Mouse (Mus musculus) limb, embryonic 14.5 days (tissue): Measurements from ENCODE around the gene Gm12258. TPM values are rescaled to one million over a fixed set of nuclear protein-coding genes. Genes with fewer than 3 reads are reported as not detected.

Experiments used
- ATAC-seq: fragments of 200-750 bp; cut with Nextera tagmentation; 2 replicates; pipeline ENCODE4 v1.8.0; 2017; ENCODE audit warnings: low read depth, moderate number of reproducible peaks, moderate TSS enrichment; ENCODE audit not compliant: low FRiP score
- DNase-seq: peaks from one replicate; pipeline ENCODE4 v3.0.0-alpha.2; 2015; ENCODE audit warnings: low spot score
- H3K27ac ChIP-seq: fragments of 300-500 bp; sonication (generic); replicated peaks from 2 replicates; pipeline ENCODE4 v1.5.1; 2014; ENCODE audit warnings: low read depth, mild to moderate bottlenecking, low read length, moderate library complexity, mixed read lengths
- H3K27me3 ChIP-seq: fragments of 300-500 bp; sonication (generic); 2 replicates; pipeline ENCODE4 v1.6.1; 2014; ENCODE audit warnings: low read length, mixed read lengths; ENCODE audit not compliant: control insufficient read depth, insufficient read depth
- H3K36me3 ChIP-seq: fragments of 300-500 bp; sonication (generic); 2 replicates; pipeline ENCODE4 v1.6.1; 2014; ENCODE audit warnings: mild to moderate bottlenecking, low read length, moderate library complexity, mixed read lengths; ENCODE audit not compliant: control insufficient read depth, insufficient read depth
- H3K4me1 ChIP-seq: fragments of 300-500 bp; sonication (generic); 2 replicates; pipeline ENCODE4 v1.6.1; 2014; ENCODE audit warnings: antibody characterized with exemption, low read length, mixed read lengths; ENCODE audit not compliant: control insufficient read depth, insufficient read depth
- H3K4me2 ChIP-seq: fragments of 300-500 bp; sonication (generic); replicated peaks from 2 replicates; pipeline ENCODE4 v1.6.1; 2014; ENCODE audit warnings: low read depth, mild to moderate bottlenecking, low read length, moderate library complexity; ENCODE audit not compliant: severe bottlenecking
- H3K4me3 ChIP-seq: fragments of 300-500 bp; sonication (generic); replicated peaks from 2 replicates; pipeline ENCODE4 v1.5.1; 2014; ENCODE audit warnings: low read length
- H3K9ac ChIP-seq: fragments of 300-500 bp; sonication (generic); 2 replicates; pipeline ENCODE4 v1.6.1; 2014; ENCODE audit warnings: mild to moderate bottlenecking, low read depth, low read length, moderate library complexity; ENCODE audit not compliant: severe bottlenecking
- H3K9me3 ChIP-seq: fragments of 300-500 bp; sonication (generic); 2 replicates; pipeline ENCODE4 v1.6.1; 2016; ENCODE audit warnings: low read length; ENCODE audit not compliant: control insufficient read depth
- POLR2A ChIP-seq: fragments of 200-500 bp; IDR thresholded peaks from 2 replicates; pipeline ENCODE4 v1.8.0; 2012; ENCODE audit warnings: inconsistent platforms, mild to moderate bottlenecking, moderate library complexity, borderline replicate concordance; ENCODE audit not compliant: insufficient read depth, insufficient read length; ENCODE audit errors: extremely low read depth
- WGBS: fragments of 180-500 bp; shearing (Covaris S2); extraction: QIAGEN DNeasy Blood & Tissue Kit; methylation state at CpG from one replicate; pipeline ENCODE4 v1.1.7; 2014; 5-methylcytosine and 5-hydroxymethylcytosine counted together
- polyA plus RNA-seq, 2 experiments: library from polyadenylated mRNA; depleted of rRNA in 1 of 2; stranded (reverse) in 1 of 2; unstranded in 1 of 2; fragments of >200 nt; fragmentation: Nextera tagmentation in 1 of 2; extraction: Ambion mirVana in 1 of 2; gene quantifications; 2 replicates each; pipeline versions ENCODE4 v1.2.1 to v1.2.3; 2012 to 2014

The Gm12258 gene
- polyA plus RNA-seq, 2 experiments = 10.7 to 16.2 TPM

- peak overlapping the region; percentile 80 for H3K4me2 ChIP-seq
- DNase-seq = no peak
- peak overlapping the region; percentile 79 for H3K9ac ChIP-seq
- H3K27me3 ChIP-seq = no peaks in the 10 kb centered on the region
- no peak for ATAC-seq
- 56% methylated on average over 8 of the region's 9 CpGs for WGBS
- H3K4me3 ChIP-seq = peak overlapping the region; percentile 70
- H3K9me3 ChIP-seq = no peaks in the 10 kb centered on the region
- peaks cover 6% of the 10 kb centered on the region for H3K4me1 ChIP-seq
- peaks cover 20% of the 10 kb centered on the region for H3K36me3 ChIP-seq
- no peak for TF ChIP-seq POLR2A
- no peak overlapping the region for H3K27ac ChIP-seq
Measured at GRCm38 (mm10) chr11:58847636-58848035, 678 bp downstream of the Gm12258 start.

GRCm38 (mm10) chr11:58849731-58850130 lies 2.8 kb downstream of the Gm12258 start:
- peaks cover 33% of the 10 kb centered on the region for H3K36me3 ChIP-seq
- no peak for ATAC-seq
- WGBS = 69% methylated on average over 2 of the region's 2 CpGs

GRCm38 (mm10) chr11:58860744-58861143 lies 13.8 kb downstream of the Gm12258 start:
- H3K27ac ChIP-seq = no peak overlapping the region
- H3K9ac ChIP-seq = no peak overlapping the region
- no peak overlapping the region for H3K4me2 ChIP-seq
- no peaks in the 10 kb centered on the region for H3K4me1 ChIP-seq
- H3K36me3 ChIP-seq = peaks cover 44% of the 10 kb centered on the region
- no peak for DNase-seq
- no peak overlapping the region for H3K4me3 ChIP-seq
- no peak for TF ChIP-seq POLR2A
- H3K27me3 ChIP-seq = no peaks in the 10 kb centered on the region
- no peak for ATAC-seq
- H3K9me3 ChIP-seq = peaks cover 23% of the 10 kb centered on the region
- WGBS = 93% methylated on average over 8 of the region's 8 CpGs

More at GRCm38 (mm10) chr11:58849731-58850130, 2.8 kb downstream of the Gm12258 start:
- no peak overlapping the region for H3K9ac ChIP-seq
- no peaks in the 10 kb centered on the region for H3K27me3 ChIP-seq
- no peak overlapping the region for H3K4me3 ChIP-seq
- no peak for DNase-seq
- H3K4me1 ChIP-seq = peaks cover 6% of the 10 kb centered on the region
- H3K4me2 ChIP-seq = no peak overlapping the region
- no peak for TF ChIP-seq POLR2A
- H3K27ac ChIP-seq = no peak overlapping the region
- H3K9me3 ChIP-seq = no peaks in the 10 kb centered on the region

GRCm38 (mm10) chr11:58867039-58867953 lies 20.3 kb downstream of the Gm12258 start, which contains the start of gene 2810021J22Rik:
Gene 2810021J22Rik, plus strand, starts transcription at chr11:58867216.
- ATAC-seq (peak; percentile 88), DNase-seq (peak; percentile 81)
- Histone ChIP-seq H3K27me3 (no peaks in the 10 kb centered on the region), H3K9me3 (no peaks in the 10 kb centered on the region), H3K4me1 (peaks cover 8% of the 10 kb centered on the region; the same call in 1 of the 2 replicates), H3K4me2 (peak within 1 kb of the TSS; percentile 54), H3K4me3 (peak within 1 kb of the TSS; percentile 63), H3K27ac (peak within 1 kb of the TSS; percentile 22), H3K36me3 (0 out of 2 replicates have a peak, but pooled peaks cover 5% of the 10 kb centered on the region), H3K9ac (peak within 1 kb of the TSS; percentile 79)
- 5% methylated on average over 37 of the region's 37 CpGs for WGBS
- 0 out of 2 replicates have a peak, but pooled peaks have one; percentile 37 for TF ChIP-seq POLR2A

- peak overlapping the region; percentile 54 for H3K4me2 ChIP-seq
- no peaks in the 10 kb centered on the region for H3K9me3 ChIP-seq
- H3K27ac ChIP-seq = no peak overlapping the region
- ATAC-seq = no peak
- WGBS = 71% methylated on average over 6 of the region's 6 CpGs
- H3K4me3 ChIP-seq = peak overlapping the region; percentile 63
- peaks cover 8% of the 10 kb centered on the region; the same call in 1 of the 2 replicates for H3K4me1 ChIP-seq
- H3K27me3 ChIP-seq = no peaks in the 10 kb centered on the region
- TF ChIP-seq POLR2A = no peak
- no peak for DNase-seq
- peak overlapping the region; percentile 79 for H3K9ac ChIP-seq
- H3K36me3 ChIP-seq = 0 out of 2 replicates have a peak, but pooled peaks cover 5% of the 10 kb centered on the region
Measured at GRCm38 (mm10) chr11:58867954-58868330, 21.0 kb downstream of the Gm12258 start.
